ENCODE assay signal across 7 mouse cellular contexts in the genomic region with DNA sequence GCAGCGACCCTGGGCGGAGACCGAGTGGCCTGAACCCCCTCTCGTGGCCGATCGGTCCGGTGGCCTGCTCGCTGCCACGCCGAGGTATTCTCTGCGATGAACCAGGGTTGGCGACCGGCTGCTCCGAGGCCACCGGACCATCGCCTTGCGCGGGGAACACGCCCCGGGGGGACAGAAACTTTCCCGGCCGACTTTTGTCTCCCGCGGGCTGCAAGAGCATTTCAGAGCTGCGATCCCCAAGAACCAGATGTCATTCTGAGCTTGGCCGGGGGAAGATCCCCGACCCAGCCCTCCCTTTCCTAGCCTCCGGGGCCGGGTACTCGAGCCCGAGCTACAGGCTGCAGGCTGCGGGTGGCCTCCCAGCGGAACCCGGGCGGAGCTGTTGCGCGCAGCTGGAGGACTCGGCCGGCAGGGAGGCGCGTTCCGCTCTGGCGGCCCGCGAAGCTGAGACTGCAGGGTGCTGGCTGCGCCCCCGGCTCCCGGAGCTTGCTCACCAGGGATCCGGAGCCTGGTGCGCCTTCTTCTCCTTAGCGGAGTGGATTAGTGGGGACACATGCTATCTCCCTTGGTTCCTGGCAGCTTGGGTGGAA. TPM values are rescaled to one million over a fixed set of nuclear protein-coding genes. Genes with fewer than 3 reads are reported as not detected.
DNase-seq lines count a peak whose midpoint lies in the region; ATAC-seq and TF ChIP-seq lines count a peak whose summit lies in the region.

No protein-coding gene starts in this region.

- no peaks in the 10 kb centered on the region for H3K36me3 ChIP-seq in kidney, adult 2 months (ENCODE audit: control insufficient read depth, insufficient read depth, low read length)
- H3K36me3 ChIP-seq in limb, embryonic 14.5 days (ENCODE audit: control insufficient read depth, insufficient read depth, low read length) = no peaks in the 10 kb centered on the region
- H3K36me3 ChIP-seq in midbrain, postnatal 0 days (ENCODE audit: insufficient read depth, low read length) = no peaks in the 10 kb centered on the region

- peak overlapping the region; percentile 58 for H3K9ac ChIP-seq in limb, embryonic 14.5 days (ENCODE audit: low read depth, low read length, severe bottlenecking)
- H3K9ac ChIP-seq in midbrain, postnatal 0 days (replicated peaks; ENCODE audit: low read length, poor library complexity, severe bottlenecking) = peak overlapping the region; percentile 71

- H3K27ac ChIP-seq in kidney, adult 2 months (ENCODE audit: insufficient read depth, low read depth, low read length) = no peak overlapping the region
- H3K27ac ChIP-seq in limb, embryonic 14.5 days (replicated peaks; ENCODE audit: low read depth, low read length) = no peak overlapping the region
- peak overlapping the region; percentile 80 for H3K27ac ChIP-seq in midbrain, postnatal 0 days (ENCODE audit: low read depth, low read length)

- ATAC-seq in limb, embryonic 14.5 days (ENCODE audit: low FRiP score, low read depth) = peak; percentile 29; the same call in 1 of the 2 replicates
- no peak for ATAC-seq in midbrain, postnatal 0 days (ENCODE audit: low FRiP score)

- DNase-seq in adrenal gland, postnatal 14 days = peak; percentile 55
- DNase-seq in embryo, embryonic 10 days (ENCODE audit: low spot score) = peak; percentile 64
- DNase-seq in heart, adult 18-20 months = peak; percentile 45 to 54
- peak; percentile 73 for DNase-seq in kidney, adult 2 months
- peak; percentile 22 for DNase-seq in limb, embryonic 14.5 days (ENCODE audit: low spot score)
- peak; percentile 14 for DNase-seq in midbrain, postnatal 0 days (ENCODE audit: low spot score)
- peak; percentile 11 for DNase-seq in urinary bladder, postnatal 14 days (ENCODE audit: low spot score)

- no peak for TF ChIP-seq POLR2A in kidney, adult 2 months (IDR thresholded peaks at IDR 0.05; ENCODE audit: low read depth, low read length)
- TF ChIP-seq POLR2A in limb, embryonic 14.5 days (IDR thresholded peaks at IDR 0.05; ENCODE audit: borderline replicate concordance, extremely low read depth, insufficient read depth, insufficient read length) = no peak

- no peaks in the 10 kb centered on the region for H3K27me3 ChIP-seq in kidney, adult 2 months (replicated peaks; ENCODE audit: control insufficient read depth, insufficient read depth, low read length)
- H3K27me3 ChIP-seq in limb, embryonic 14.5 days (ENCODE audit: control insufficient read depth, insufficient read depth, low read length) = peaks cover 20% of the 10 kb centered on the region; the same call in 1 of the 2 replicates
- peaks cover 6% of the 10 kb centered on the region; the same call in 1 of the 2 replicates for H3K27me3 ChIP-seq in midbrain, postnatal 0 days (ENCODE audit: insufficient read depth, low read length)

- peak overlapping the region; percentile 60 for H3K4me3 ChIP-seq in kidney, adult 2 months (ENCODE audit: insufficient read depth, low read depth, low read length)
- H3K4me3 ChIP-seq in limb, embryonic 14.5 days (replicated peaks; ENCODE audit: low read length) = peak overlapping the region; percentile 63
- H3K4me3 ChIP-seq in midbrain, postnatal 0 days (ENCODE audit: low read depth, low read length) = peak overlapping the region; percentile 55

- no peak for TF ChIP-seq CTCF in kidney, adult 2 months (conservative IDR thresholded peaks at IDR 0.05; ENCODE audit: insufficient read depth, insufficient read length, low read depth, low read length)
- TF ChIP-seq CTCF in midbrain, postnatal 0 days (IDR thresholded peaks at IDR 0.05) = peak; percentile 12; the same call in 1 of the 2 replicates

- no peaks in the 10 kb centered on the region for H3K9me3 ChIP-seq in limb, embryonic 14.5 days (ENCODE audit: control insufficient read depth, low read length)
- no peaks in the 10 kb centered on the region for H3K9me3 ChIP-seq in midbrain, postnatal 0 days (ENCODE audit: low read length)

- WGBS in kidney, adult 2 months = 1% methylated on average over 51 of the region's 51 CpGs
- WGBS in limb, embryonic 14.5 days = under 1% methylated on average over 44 of the region's 51 CpGs
- under 1% methylated on average over 46 of the region's 51 CpGs for WGBS in midbrain, postnatal 0 days

- peak overlapping the region; percentile 99 for H3K4me2 ChIP-seq in limb, embryonic 14.5 days (replicated peaks; ENCODE audit: low read depth, low read length, severe bottlenecking)
- H3K4me2 ChIP-seq in midbrain, postnatal 0 days (ENCODE audit: low read depth, low read length, poor library complexity, severe bottlenecking) = peak overlapping the region; percentile 88

- H3K4me1 ChIP-seq in kidney, adult 2 months (ENCODE audit: control insufficient read depth, insufficient read depth, low read length) = peaks cover 7% of the 10 kb centered on the region
- peaks cover 8% of the 10 kb centered on the region for H3K4me1 ChIP-seq in limb, embryonic 14.5 days (ENCODE audit: control insufficient read depth, insufficient read depth, low read length)
- H3K4me1 ChIP-seq in midbrain, postnatal 0 days (ENCODE audit: insufficient read depth, low read length) = peaks cover 10% of the 10 kb centered on the region; the same call in 1 of the 2 replicates

RNA-seq across cellular contexts. Expression of a gene that starts 1.1 kb away (rescaled TPM):
- total RNA-seq in adrenal gland, postnatal 14 days (2021) = 4.5 and 5.4 TPM in 2 replicates
- 1 to 10 TPM; 3.2 to 6.8 TPM for total RNA-seq in heart, adult 18-20 months (2021)
- 1.2 and 1.5 TPM in 2 replicates for polyA plus RNA-seq in kidney, adult 2 months (2012; rRNA removed)
- 7.5 and 8.6 TPM in 2 replicates for polyA plus RNA-seq in limb, embryonic 14.5 days (2012; rRNA removed)
- polyA plus RNA-seq in limb, embryonic 14.5 days (2014; fragmentation: Nextera tagmentation; extraction: Ambion mirVana) = 9.0 and 11.1 TPM in 2 replicates
- total RNA-seq in midbrain, postnatal 0 days (2014; rRNA removed) = 86.6 and 93.6 TPM in 2 replicates
- 63.8 and 64.9 TPM in 2 replicates for polyA plus RNA-seq in midbrain, postnatal 0 days (2015; fragmentation: Nextera tagmentation; extraction: Ambion mirVana)

Comparison
In these comparisons a context has a peak if more than half of its experiments do, and no peak if none do; other contexts are left out.
1. DNase-seq: peak in every context shown above with its lines; median percentile 73 in kidney, adult 2 months; 64 in embryo, embryonic 10 days; 55 in adrenal gland, postnatal 14 days; 50 in heart, adult 18-20 months; 22 in limb, embryonic 14.5 days; 14 in midbrain, postnatal 0 days; 11 in urinary bladder, postnatal 14 days.
2. RNA of a gene that starts 1.1 kb away (total RNA-seq): 86.6 to 93.6 TPM in midbrain, postnatal 0 days; 3.2 to 6.8 TPM in heart, adult 18-20 months and 4.5 to 5.4 TPM in adrenal gland, postnatal 14 days; every median in the first group is over 10 times any median in the second.
3. Peak in every context shown above with its lines, with median percentiles within 50 percentile points of each other: H3K4me3 ChIP-seq.